Mouse (Mus musculus): ENCODE data around the gene Rpl39. TPM values are rescaled to one million over a fixed set of nuclear protein-coding genes. Genes with fewer than 3 reads are reported as not detected.
A peak's percentile ranks its signal among the peaks of the same experiment; 100 is the strongest.
"Not testable (repeated sequence)": the region's sequence is repeated elsewhere in the genome, so short reads cannot be mapped to it uniquely, and the experiment has no call there.

The Rpl39 gene
- polyA plus RNA-seq, 1 experiment from 2014 or later = 509 TPM

GRCm38 (mm10) chrX:37095106-37095768 lies 10.0 kb upstream of the Rpl39 start:
- WGBS = 81% methylated on average over 11 of the region's 11 CpGs
- peaks cover 24% of the 10 kb centered on the region for H3K36me3 ChIP-seq
- H3K4me1 ChIP-seq = no peaks in the 10 kb centered on the region
- ATAC-seq (ENCODE audit: borderline replicate concordance, extremely low read depth, low FRiP score, low TSS enrichment) = no peak
- no peak overlapping the region for H3K4me2 ChIP-seq
- no peak overlapping the region for H3K4me3 ChIP-seq
- no peak overlapping the region for H3K9ac ChIP-seq
- no peaks in the 10 kb centered on the region for H3K9me3 ChIP-seq
- H3K27ac ChIP-seq = no peak overlapping the region
- no peaks in the 10 kb centered on the region for H3K27me3 ChIP-seq

- ATAC-seq (ENCODE audit: borderline replicate concordance, extremely low read depth, low FRiP score, low TSS enrichment) = no peak
- Histone ChIP-seq H3K27ac (no peak overlapping the region), H3K9ac (no peak overlapping the region), H3K9me3 (no peaks in the 10 kb centered on the region), H3K4me3 (no peak overlapping the region), H3K27me3 (no peaks in the 10 kb centered on the region), H3K4me1 (no peaks in the 10 kb centered on the region), H3K4me2 (no peak overlapping the region), H3K36me3 (peaks cover 16% of the 10 kb centered on the region; the same call in 1 of the 2 replicates)
- WGBS = 59% methylated on average over 3 of the region's 3 CpGs
Measured at GRCm38 (mm10) chrX:37091457-37091856, 6.3 kb upstream of the Rpl39 start.

GRCm38 (mm10) chrX:37088778-37089177 lies 3.6 kb upstream of the Rpl39 start:
- ATAC-seq (ENCODE audit: borderline replicate concordance, extremely low read depth, low FRiP score, low TSS enrichment) = no peak
- H3K4me3 ChIP-seq = no peak overlapping the region
- WGBS = 73% methylated on average over 1 of the region's 1 CpGs

DNA sequence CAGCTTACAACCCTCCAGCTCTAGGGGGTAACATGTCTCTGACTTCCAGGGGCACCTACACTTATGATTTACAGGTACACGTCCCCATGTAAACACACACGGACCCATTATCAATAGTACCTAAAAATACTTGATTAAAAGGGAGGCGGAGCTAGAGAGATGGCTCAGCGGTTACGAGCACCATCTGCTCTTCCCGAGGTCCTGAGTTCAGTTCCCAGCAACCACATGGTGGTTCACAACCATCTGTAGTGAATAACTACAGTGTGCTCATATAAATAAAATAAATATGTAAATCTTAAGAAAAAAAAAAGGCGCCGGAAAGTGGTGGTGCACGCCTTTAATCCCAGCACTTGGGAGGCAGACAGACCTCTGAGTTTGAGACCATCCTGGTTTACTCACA lies 463 bp upstream of the Rpl39 start:
- 19% methylated on average over 9 of the region's 9 CpGs for WGBS
- Histone ChIP-seq H3K36me3 (peaks cover 11% of the 10 kb centered on the region; the same call in 1 of the 2 replicates), H3K9me3 (no peaks in the 10 kb centered on the region), H3K9ac (peak overlapping the region; percentile 10; the same call in 1 of the 2 replicates), H3K27me3 (no peaks in the 10 kb centered on the region), H3K4me3 (peak overlapping the region; percentile 58), H3K4me1 (no peaks in the 10 kb centered on the region), H3K4me2 (peak overlapping the region; percentile 59), H3K27ac (peak overlapping the region; percentile 87)
- no peak for ATAC-seq (ENCODE audit: borderline replicate concordance, extremely low read depth, low FRiP score, low TSS enrichment)

More at GRCm38 (mm10) chrX:37088778-37089177, 3.6 kb upstream of the Rpl39 start:
- Histone ChIP-seq H3K4me1 (no peaks in the 10 kb centered on the region), H3K9me3 (no peaks in the 10 kb centered on the region), H3K4me2 (no peak overlapping the region), H3K27me3 (no peaks in the 10 kb centered on the region), H3K27ac (no peak overlapping the region), H3K36me3 (peaks cover 12% of the 10 kb centered on the region; the same call in 1 of the 2 replicates), H3K9ac (no peak overlapping the region)

DNA sequence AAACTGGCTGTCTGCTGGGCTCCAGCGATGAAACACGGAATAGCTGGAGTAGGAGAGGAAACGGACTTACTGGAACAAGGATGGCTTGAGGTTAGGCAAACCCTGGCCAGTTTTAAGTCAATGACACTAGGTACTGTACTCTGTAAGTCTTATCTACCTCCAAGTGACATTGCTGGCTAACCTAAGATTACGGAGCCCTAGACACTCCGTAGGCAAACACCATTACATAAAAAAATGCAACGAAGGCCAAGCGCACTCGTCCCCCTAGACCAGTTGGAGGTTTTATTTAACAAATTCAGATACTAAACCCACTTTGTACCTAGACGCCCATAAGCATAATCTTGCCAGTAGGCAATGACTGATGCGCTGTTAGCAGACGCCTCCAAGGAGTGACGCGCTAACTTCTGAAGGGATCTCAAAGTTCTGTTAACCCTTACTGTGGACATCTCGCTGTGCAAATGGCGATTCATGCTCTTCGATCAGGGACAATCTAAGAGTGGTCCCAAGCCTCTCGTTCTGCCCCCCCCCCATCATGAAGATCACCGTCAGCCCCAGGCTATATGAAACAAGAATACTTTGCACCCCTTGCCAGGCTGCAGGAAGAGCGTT lies 780 bp downstream of the Rpl39 start:
- peak overlapping the region; percentile 61 for H3K9ac ChIP-seq
- no peak for ATAC-seq (ENCODE audit: borderline replicate concordance, extremely low read depth, low FRiP score, low TSS enrichment)
- peak overlapping the region; percentile 87 for H3K27ac ChIP-seq
- H3K27me3 ChIP-seq = no peaks in the 10 kb centered on the region
- H3K4me3 ChIP-seq = peak overlapping the region; percentile 58
- H3K4me2 ChIP-seq = peak overlapping the region; percentile 59
- H3K9me3 ChIP-seq = no peaks in the 10 kb centered on the region
- WGBS = 8% methylated on average over 19 of the region's 19 CpGs
- no peaks in the 10 kb centered on the region for H3K4me1 ChIP-seq
- peaks cover 11% of the 10 kb centered on the region; the same call in 1 of the 2 replicates for H3K36me3 ChIP-seq

- Histone ChIP-seq H3K36me3 (peaks cover 11% of the 10 kb centered on the region; the same call in 1 of the 2 replicates), H3K4me2 (no peak overlapping the region), H3K27ac (no peak overlapping the region), H3K4me1 (no peaks in the 10 kb centered on the region), H3K27me3 (no peaks in the 10 kb centered on the region), H3K9me3 (no peaks in the 10 kb centered on the region), H3K4me3 (no peak overlapping the region), H3K9ac (no peak overlapping the region)
- WGBS = 69% methylated on average over 6 of the region's 6 CpGs
- ATAC-seq (ENCODE audit: borderline replicate concordance, extremely low read depth, low FRiP score, low TSS enrichment) = no peak
Measured at GRCm38 (mm10) chrX:37081194-37081593, 4.0 kb downstream of the Rpl39 start.

DNA sequence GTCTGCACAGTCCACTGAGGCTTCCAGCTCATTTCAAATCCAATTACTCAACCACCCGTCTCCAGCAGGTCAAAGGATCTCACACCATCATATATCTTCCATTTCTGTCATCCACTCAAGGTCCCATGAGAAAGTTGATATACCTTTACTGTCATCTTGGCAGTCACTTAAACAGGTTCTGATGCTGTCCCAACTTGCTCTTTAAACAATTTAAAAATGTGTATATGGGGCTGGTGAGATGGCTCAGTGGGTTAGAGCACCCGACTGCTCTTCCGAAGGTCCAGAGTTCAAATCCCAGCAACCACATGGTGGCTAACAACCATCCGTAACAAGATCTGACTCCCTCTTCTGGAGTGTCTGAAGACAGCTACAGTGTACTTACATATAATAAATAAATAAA lies 4.9 kb downstream of the Rpl39 start:
- WGBS = 72% methylated on average over 4 of the region's 4 CpGs
- not testable (repeated sequence) for H3K27ac ChIP-seq

DNA sequence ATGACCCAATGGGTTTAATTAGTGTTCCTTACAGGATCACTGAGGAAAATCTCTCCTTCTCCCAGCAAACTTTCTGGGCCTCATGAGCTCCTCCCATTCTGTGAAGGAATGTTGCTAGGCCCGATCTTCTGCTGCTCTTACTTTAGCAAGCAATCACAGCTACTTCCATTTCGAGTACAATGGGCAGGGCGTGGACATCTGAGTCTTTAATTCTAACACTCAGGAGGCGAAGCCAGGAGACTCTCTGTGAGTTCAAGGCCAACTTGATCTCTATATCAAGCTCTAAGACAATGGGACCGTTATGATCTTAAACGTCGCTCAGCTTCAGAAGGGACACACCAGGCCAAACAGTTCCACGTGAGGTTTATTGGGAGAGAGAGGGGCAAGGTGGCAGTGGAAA lies 8.6 kb downstream of the Rpl39 start:
- no peak for ATAC-seq (ENCODE audit: borderline replicate concordance, extremely low read depth, low FRiP score, low TSS enrichment)
- 70% methylated on average over 8 of the region's 8 CpGs for WGBS
- Histone ChIP-seq H3K9me3 (no peaks in the 10 kb centered on the region), H3K9ac (no peak overlapping the region), H3K27ac (no peak overlapping the region), H3K4me1 (no peaks in the 10 kb centered on the region), H3K36me3 (peaks cover 5% of the 10 kb centered on the region; the same call in 1 of the 2 replicates), H3K27me3 (no peaks in the 10 kb centered on the region), H3K4me3 (no peak overlapping the region), H3K4me2 (no peak overlapping the region)

More for the DNA sequence above, 4.9 kb downstream of the Rpl39 start:
- H3K9ac ChIP-seq; H3K4me3 ChIP-seq; H3K4me2 ChIP-seq; H3K9me3 ChIP-seq; H3K4me1 ChIP-seq; ATAC-seq (ENCODE audit: borderline replicate concordance, extremely low read depth, low FRiP score, low TSS enrichment); H3K27me3 ChIP-seq: not testable (repeated sequence)
- H3K36me3 ChIP-seq = peaks cover 11% of the 10 kb centered on the region; the same call in 1 of the 2 replicates

- Histone ChIP-seq H3K9me3 (no peaks in the 10 kb centered on the region), H3K36me3 (no peaks in the 10 kb centered on the region), H3K27ac (no peak overlapping the region), H3K4me3 (no peak overlapping the region), H3K4me1 (no peaks in the 10 kb centered on the region), H3K9ac (no peak overlapping the region), H3K4me2 (no peak overlapping the region), H3K27me3 (no peaks in the 10 kb centered on the region)
- WGBS = 37% methylated on average over 9 of the region's 9 CpGs
- no peak for ATAC-seq (ENCODE audit: borderline replicate concordance, extremely low read depth, low FRiP score, low TSS enrichment)
Measured at GRCm38 (mm10) chrX:37074262-37074892, 10.8 kb downstream of the Rpl39 start.

DNA sequence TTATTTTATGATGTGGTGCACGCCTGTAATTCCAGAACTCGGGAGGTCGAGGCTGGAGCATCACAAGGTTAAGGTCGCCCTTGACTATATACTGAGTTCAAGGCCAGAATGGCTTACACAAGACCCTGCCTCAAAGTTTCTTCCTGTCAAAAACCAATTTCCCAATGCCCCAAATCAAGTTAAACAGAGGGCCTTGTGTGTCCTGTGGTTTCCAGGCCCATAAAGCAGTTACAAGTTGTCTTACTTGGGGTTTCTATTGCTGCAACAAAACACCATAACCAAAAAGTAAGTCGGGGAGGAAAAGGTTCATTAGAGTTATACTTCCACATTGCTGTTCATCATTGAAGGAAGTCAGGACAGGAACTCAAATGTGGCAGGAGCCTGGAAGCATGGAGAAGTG lies 16.4 kb downstream of the Rpl39 start:
- no peak overlapping the region for H3K4me3 ChIP-seq
- H3K27ac ChIP-seq = no peak overlapping the region
- H3K27me3 ChIP-seq = no peaks in the 10 kb centered on the region
- no peak overlapping the region for H3K4me2 ChIP-seq
- no peak overlapping the region for H3K9ac ChIP-seq
- no peaks in the 10 kb centered on the region for H3K4me1 ChIP-seq
- 89% methylated on average over 5 of the region's 5 CpGs for WGBS
- H3K36me3 ChIP-seq = no peaks in the 10 kb centered on the region
- no peak for ATAC-seq (ENCODE audit: borderline replicate concordance, extremely low read depth, low FRiP score, low TSS enrichment)
- H3K9me3 ChIP-seq = no peaks in the 10 kb centered on the region

GRCm38 (mm10) chrX:37067299-37067698 lies 17.9 kb downstream of the Rpl39 start:
- Histone ChIP-seq H3K27me3 (no peaks in the 10 kb centered on the region), H3K4me1 (no peaks in the 10 kb centered on the region), H3K9ac (no peak overlapping the region), H3K4me2 (no peak overlapping the region), H3K36me3 (no peaks in the 10 kb centered on the region), H3K9me3 (no peaks in the 10 kb centered on the region), H3K4me3 (no peak overlapping the region), H3K27ac (no peak overlapping the region)
- ATAC-seq (ENCODE audit: borderline replicate concordance, extremely low read depth, low FRiP score, low TSS enrichment) = no peak
- 82% methylated on average over 3 of the region's 3 CpGs for WGBS

DNA sequence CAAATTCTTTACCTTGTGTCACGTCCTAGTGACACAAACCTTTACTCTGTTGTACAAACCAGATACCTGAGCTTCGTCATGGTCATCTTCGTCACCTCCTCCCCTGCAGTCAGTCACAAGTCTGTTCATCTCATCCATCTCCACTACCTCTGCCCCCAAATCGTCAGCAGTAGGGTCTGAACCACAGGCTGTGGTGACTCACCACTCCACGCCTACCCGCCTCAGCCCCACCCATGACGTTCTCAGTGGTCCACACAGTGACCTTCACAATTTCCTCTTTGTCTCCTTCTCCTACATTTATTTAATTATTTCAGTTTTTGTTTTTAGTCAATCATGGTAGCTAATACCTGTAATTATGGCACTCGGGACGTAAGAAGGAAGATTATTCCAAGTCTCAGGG lies 21.3 kb downstream of the Rpl39 start:
- Histone ChIP-seq H3K4me3 (no peak overlapping the region), H3K4me2 (no peak overlapping the region), H3K27ac (no peak overlapping the region), H3K9ac (no peak overlapping the region), H3K4me1 (no peaks in the 10 kb centered on the region), H3K9me3 (no peaks in the 10 kb centered on the region), H3K36me3 (no peaks in the 10 kb centered on the region), H3K27me3 (no peaks in the 10 kb centered on the region)
- 74% methylated on average over 9 of the region's 9 CpGs for WGBS
- no peak for ATAC-seq (ENCODE audit: borderline replicate concordance, extremely low read depth, low FRiP score, low TSS enrichment)
